Mouse (Mus musculus): ENCODE measurements around the gene Olfr995.

DNA sequence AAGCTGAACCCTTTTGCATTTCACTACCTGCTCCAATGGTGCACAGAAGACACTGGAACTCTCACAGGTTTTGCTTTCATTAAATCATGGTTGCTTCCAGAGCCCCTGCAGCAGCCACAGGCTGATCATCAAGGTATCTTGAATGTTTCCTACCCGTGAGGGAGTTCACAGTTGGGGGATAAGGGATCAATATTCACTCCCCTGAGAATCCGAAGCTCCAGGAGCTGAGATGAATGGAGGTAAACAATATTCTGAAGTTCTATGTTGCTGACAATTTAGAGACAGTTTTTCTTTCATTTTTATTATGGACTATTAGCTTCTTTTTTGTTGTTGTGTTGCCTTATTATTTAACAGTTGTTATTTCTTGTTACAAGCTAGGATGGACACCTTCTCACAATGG, 34.1 kb downstream of the Olfr995 start, which contains the start of gene Olfr992:
- no peak for TF ChIP-seq EP300 (IDR thresholded peaks at IDR 0.05; ENCODE audit: low read length)
- TF ChIP-seq RAD21 (IDR thresholded peaks at IDR 0.05; ENCODE audit: low read depth, low read length) = no peak
- TF ChIP-seq USF1 (IDR thresholded peaks at IDR 0.05; ENCODE audit: low read depth, low read length) = no peak
- no peak for TF ChIP-seq NELFE (IDR thresholded peaks at IDR 0.05; ENCODE audit: low read depth, low read length)
- TF ChIP-seq E2F4 (IDR thresholded peaks at IDR 0.05; ENCODE audit: insufficient replicate concordance, low read depth, low read length) = no peak
- TF ChIP-seq CTCF (conservative IDR thresholded peaks at IDR 0.05 in 1 of 2, IDR thresholded peaks at IDR 0.05 in 1 of 2; ENCODE audit: low read depth in 2 of 2, low read length in 2 of 2) = no peak
- no peak for TF ChIP-seq ZMIZ1 (IDR thresholded peaks at IDR 0.05; ENCODE audit: low read depth, low read length)
- no peak for TF ChIP-seq RCOR1 (conservative IDR thresholded peaks at IDR 0.05; ENCODE audit: low read depth, low read length)
- no peak for TF ChIP-seq POLR2A (IDR thresholded peaks at IDR 0.05; ENCODE audit: low read depth, low read length)
- no peak for TF ChIP-seq HCFC1 (IDR thresholded peaks at IDR 0.05; ENCODE audit: low read depth, low read length)
- TF ChIP-seq TCF12 (IDR thresholded peaks at IDR 0.05; ENCODE audit: low read depth, low read length) = no peak
- no peak for TF ChIP-seq MYC (IDR thresholded peaks at IDR 0.05; ENCODE audit: low read depth, low read length)

Data from CH12.LX (cell line).